Mouse (Mus musculus): ENCODE data around the gene Sparcl1. TPM values are rescaled to one million over a fixed set of nuclear protein-coding genes. Genes with fewer than 3 reads are reported as not detected.

Sparcl1 gene
- polyA plus RNA-seq, 1 experiment from 2014 or later: 24.1 TPM

- no peak for ATAC-seq (replicated peaks; ENCODE audit: low FRiP score)
- H3K36me3 ChIP-seq (ENCODE audit: control insufficient read depth, insufficient read depth, low read length): peaks cover 2% of the 10 kb centered on the region; the same call in 1 of the 2 replicates
- no peak overlapping the region for H3K27ac ChIP-seq (ENCODE audit: low read depth, low read length)
- H3K9me3 ChIP-seq (ENCODE audit: control insufficient read depth, low read length): no peaks in the 10 kb centered on the region
- 89% methylated on average over 11 of the region's 11 CpGs for WGBS
- H3K4me3 ChIP-seq (ENCODE audit: low read depth, low read length): no peak overlapping the region
- DNase-seq (ENCODE audit: low spot score): no peak
- H3K27me3 ChIP-seq (ENCODE audit: control insufficient read depth, insufficient read depth, low read length): no peaks in the 10 kb centered on the region
- H3K4me2 ChIP-seq (ENCODE audit: low read depth, low read length, severe bottlenecking): no peak overlapping the region
- H3K9ac ChIP-seq (ENCODE audit: low read length): no peak overlapping the region
- H3K4me1 ChIP-seq (replicated peaks; ENCODE audit: control insufficient read depth, insufficient read depth, low read length): no peaks in the 10 kb centered on the region
Measured at GRCm38 (mm10) chr5:104062773-104063551, 50.6 kb downstream of the Sparcl1 start.

GRCm38 (mm10) chr5:104061936-104062772, 51.4 kb downstream of the Sparcl1 start:
- ATAC-seq (replicated peaks; ENCODE audit: low FRiP score): no peak
- WGBS: 80% methylated on average over 13 of the region's 13 CpGs
- H3K4me2 ChIP-seq (ENCODE audit: low read depth, low read length, severe bottlenecking): no peak overlapping the region

GRCm38 (mm10) chr5:104060429-104060828, 53.1 kb downstream of the Sparcl1 start:
- WGBS: 95% methylated on average over 5 of the region's 5 CpGs
- no peaks in the 10 kb centered on the region for H3K9me3 ChIP-seq (ENCODE audit: control insufficient read depth, low read length)
- ATAC-seq (replicated peaks; ENCODE audit: low FRiP score): no peak
- no peak overlapping the region for H3K4me3 ChIP-seq (ENCODE audit: low read depth, low read length)
- no peaks in the 10 kb centered on the region for H3K4me1 ChIP-seq (replicated peaks; ENCODE audit: control insufficient read depth, insufficient read depth, low read length)
- H3K4me2 ChIP-seq (ENCODE audit: low read depth, low read length, severe bottlenecking): no peak overlapping the region
- no peaks in the 10 kb centered on the region for H3K27me3 ChIP-seq (ENCODE audit: control insufficient read depth, insufficient read depth, low read length)
- no peak for DNase-seq (ENCODE audit: low spot score)
- H3K9ac ChIP-seq (ENCODE audit: low read length): no peak overlapping the region
- no peak overlapping the region for H3K27ac ChIP-seq (ENCODE audit: low read depth, low read length)
- H3K36me3 ChIP-seq (ENCODE audit: control insufficient read depth, insufficient read depth, low read length): peaks cover 2% of the 10 kb centered on the region; the same call in 1 of the 2 replicates

More at GRCm38 (mm10) chr5:104061936-104062772, 51.4 kb downstream of the Sparcl1 start:
- no peak overlapping the region for H3K4me3 ChIP-seq (ENCODE audit: low read depth, low read length)
- no peaks in the 10 kb centered on the region for H3K4me1 ChIP-seq (replicated peaks; ENCODE audit: control insufficient read depth, insufficient read depth, low read length)
- no peak overlapping the region for H3K9ac ChIP-seq (ENCODE audit: low read length)
- H3K27ac ChIP-seq (ENCODE audit: low read depth, low read length): no peak overlapping the region
- no peaks in the 10 kb centered on the region for H3K9me3 ChIP-seq (ENCODE audit: control insufficient read depth, low read length)
- no peak for DNase-seq (ENCODE audit: low spot score)
- H3K36me3 ChIP-seq (ENCODE audit: control insufficient read depth, insufficient read depth, low read length): peaks cover 2% of the 10 kb centered on the region; the same call in 1 of the 2 replicates
- H3K27me3 ChIP-seq (ENCODE audit: control insufficient read depth, insufficient read depth, low read length): no peaks in the 10 kb centered on the region

GRCm38 (mm10) chr5:104059628-104060027, 53.9 kb downstream of the Sparcl1 start:
- Histone ChIP-seq H3K36me3 (ENCODE audit: control insufficient read depth, insufficient read depth, low read length) (peaks cover 2% of the 10 kb centered on the region; the same call in 1 of the 2 replicates), H3K4me1 (replicated peaks; ENCODE audit: control insufficient read depth, insufficient read depth, low read length) (no peaks in the 10 kb centered on the region), H3K9me3 (ENCODE audit: control insufficient read depth, low read length) (no peaks in the 10 kb centered on the region), H3K9ac (ENCODE audit: low read length) (no peak overlapping the region), H3K27ac (ENCODE audit: low read depth, low read length) (no peak overlapping the region), H3K27me3 (ENCODE audit: control insufficient read depth, insufficient read depth, low read length) (no peaks in the 10 kb centered on the region), H3K4me2 (ENCODE audit: low read depth, low read length, severe bottlenecking) (no peak overlapping the region), H3K4me3 (ENCODE audit: low read depth, low read length) (no peak overlapping the region)
- ATAC-seq (replicated peaks; ENCODE audit: low FRiP score) (no peak), DNase-seq (ENCODE audit: low spot score) (peak; percentile 49)
- 80% methylated on average over 9 of the region's 9 CpGs for WGBS

GRCm38 (mm10) chr5:104058021-104058420, 55.5 kb downstream of the Sparcl1 start:
- no peaks in the 10 kb centered on the region for H3K27me3 ChIP-seq (ENCODE audit: control insufficient read depth, insufficient read depth, low read length)
- 67% methylated on average over 15 of the region's 15 CpGs for WGBS
- no peak for ATAC-seq (replicated peaks; ENCODE audit: low FRiP score)

GRCm38 (mm10) chr5:104056295-104056694, 57.2 kb downstream of the Sparcl1 start:
- no peak overlapping the region for H3K9ac ChIP-seq (ENCODE audit: low read length)
- H3K27me3 ChIP-seq (ENCODE audit: control insufficient read depth, insufficient read depth, low read length): no peaks in the 10 kb centered on the region
- ATAC-seq (replicated peaks; ENCODE audit: low FRiP score) (no peak), DNase-seq (ENCODE audit: low spot score) (no peak)
- peaks cover 2% of the 10 kb centered on the region; the same call in 1 of the 2 replicates for H3K36me3 ChIP-seq (ENCODE audit: control insufficient read depth, insufficient read depth, low read length)
- H3K4me1 ChIP-seq (replicated peaks; ENCODE audit: control insufficient read depth, insufficient read depth, low read length): no peaks in the 10 kb centered on the region
- 88% methylated on average over 7 of the region's 7 CpGs for WGBS
- no peak overlapping the region for H3K4me3 ChIP-seq (ENCODE audit: low read depth, low read length)
- no peak overlapping the region for H3K27ac ChIP-seq (ENCODE audit: low read depth, low read length)
- H3K4me2 ChIP-seq (ENCODE audit: low read depth, low read length, severe bottlenecking): no peak overlapping the region
- no peaks in the 10 kb centered on the region for H3K9me3 ChIP-seq (ENCODE audit: control insufficient read depth, low read length)

More at GRCm38 (mm10) chr5:104058021-104058420, 55.5 kb downstream of the Sparcl1 start:
- no peaks in the 10 kb centered on the region for H3K9me3 ChIP-seq (ENCODE audit: control insufficient read depth, low read length)
- H3K9ac ChIP-seq (ENCODE audit: low read length): no peak overlapping the region
- peak; percentile 70 for DNase-seq (ENCODE audit: low spot score)
- H3K4me3 ChIP-seq (ENCODE audit: low read depth, low read length): no peak overlapping the region
- H3K4me1 ChIP-seq (replicated peaks; ENCODE audit: control insufficient read depth, insufficient read depth, low read length): no peaks in the 10 kb centered on the region
- no peak overlapping the region for H3K4me2 ChIP-seq (ENCODE audit: low read depth, low read length, severe bottlenecking)
- H3K36me3 ChIP-seq (ENCODE audit: control insufficient read depth, insufficient read depth, low read length): peaks cover 2% of the 10 kb centered on the region; the same call in 1 of the 2 replicates
- no peak overlapping the region for H3K27ac ChIP-seq (ENCODE audit: low read depth, low read length)

- Histone ChIP-seq H3K36me3 (ENCODE audit: control insufficient read depth, insufficient read depth, low read length) (no peaks in the 10 kb centered on the region; the same call in 1 of the 2 replicates), H3K9me3 (ENCODE audit: control insufficient read depth, low read length) (no peaks in the 10 kb centered on the region), H3K4me3 (ENCODE audit: low read depth, low read length) (no peak overlapping the region), H3K27ac (ENCODE audit: low read depth, low read length) (no peak overlapping the region), H3K9ac (ENCODE audit: low read length) (no peak overlapping the region), H3K4me2 (ENCODE audit: low read depth, low read length, severe bottlenecking) (no peak overlapping the region), H3K27me3 (ENCODE audit: control insufficient read depth, insufficient read depth, low read length) (no peaks in the 10 kb centered on the region), H3K4me1 (replicated peaks; ENCODE audit: control insufficient read depth, insufficient read depth, low read length) (no peaks in the 10 kb centered on the region)
- ATAC-seq (replicated peaks; ENCODE audit: low FRiP score): no peak
- DNase-seq (ENCODE audit: low spot score): no peak
- 90% methylated on average over 4 of the region's 4 CpGs for WGBS
Measured at GRCm38 (mm10) chr5:104055816-104056215, 57.7 kb downstream of the Sparcl1 start.

- WGBS: 95% methylated on average over 4 of the region's 4 CpGs
- H3K27ac ChIP-seq (ENCODE audit: low read depth, low read length): no peak overlapping the region
- no peak overlapping the region for H3K4me2 ChIP-seq (ENCODE audit: low read depth, low read length, severe bottlenecking)
- H3K4me3 ChIP-seq (ENCODE audit: low read depth, low read length): no peak overlapping the region
- H3K36me3 ChIP-seq (ENCODE audit: control insufficient read depth, insufficient read depth, low read length): no peaks in the 10 kb centered on the region; the same call in 1 of the 2 replicates
- no peaks in the 10 kb centered on the region for H3K27me3 ChIP-seq (ENCODE audit: control insufficient read depth, insufficient read depth, low read length)
- DNase-seq (ENCODE audit: low spot score) (no peak), ATAC-seq (replicated peaks; ENCODE audit: low FRiP score) (no peak)
- no peaks in the 10 kb centered on the region for H3K9me3 ChIP-seq (ENCODE audit: control insufficient read depth, low read length)
- H3K9ac ChIP-seq (ENCODE audit: low read length): no peak overlapping the region
- no peaks in the 10 kb centered on the region for H3K4me1 ChIP-seq (replicated peaks; ENCODE audit: control insufficient read depth, insufficient read depth, low read length)
Measured at GRCm38 (mm10) chr5:104054938-104055337, 58.6 kb downstream of the Sparcl1 start.
